Mouse (Mus musculus): Measurements from ENCODE around the gene Casp9. TPM values are rescaled to one million over a fixed set of nuclear protein-coding genes. Genes with fewer than 3 reads are reported as not detected.
A peak's percentile ranks its signal among the peaks of the same experiment; 100 is the strongest.

The Casp9 gene
- polyA plus RNA-seq, 1 experiment from 2014 or later: 21.1 TPM

GRCm38 (mm10) chr4:141818861-141819260 is 25.4 kb downstream of the Casp9 start:
- ATAC-seq (ENCODE audit: insufficient number of reproducible peaks, low FRiP score): no peak
- no peak overlapping the region for H3K4me3 ChIP-seq
- H3K27ac ChIP-seq (ENCODE audit: poor library complexity, severe bottlenecking): no peak overlapping the region
- no peaks in the 10 kb centered on the region for H3K9me3 ChIP-seq (replicated peaks)
- H3K4me1 ChIP-seq (replicated peaks): peaks cover 13% of the 10 kb centered on the region
- no peak overlapping the region for H3K4me2 ChIP-seq
- H3K9ac ChIP-seq: no peak overlapping the region
- no peaks in the 10 kb centered on the region for H3K27me3 ChIP-seq (replicated peaks)
- WGBS: 83% methylated on average over 13 of the region's 13 CpGs
- peaks cover 19% of the 10 kb centered on the region for H3K36me3 ChIP-seq

GRCm38 (mm10) chr4:141819316-141819715 is 25.9 kb downstream of the Casp9 start:
- no peaks in the 10 kb centered on the region for H3K27me3 ChIP-seq (replicated peaks)
- H3K4me1 ChIP-seq (replicated peaks): peaks cover 13% of the 10 kb centered on the region
- H3K4me3 ChIP-seq: no peak overlapping the region
- no peak overlapping the region for H3K27ac ChIP-seq (ENCODE audit: poor library complexity, severe bottlenecking)
- WGBS: 86% methylated on average over 7 of the region's 7 CpGs
- no peaks in the 10 kb centered on the region for H3K9me3 ChIP-seq (replicated peaks)
- peaks cover 14% of the 10 kb centered on the region for H3K36me3 ChIP-seq
- ATAC-seq (ENCODE audit: insufficient number of reproducible peaks, low FRiP score): no peak
- H3K4me2 ChIP-seq: no peak overlapping the region
- H3K9ac ChIP-seq: no peak overlapping the region

- H3K4me2 ChIP-seq: no peak overlapping the region
- H3K9ac ChIP-seq: no peak overlapping the region
- H3K27ac ChIP-seq (ENCODE audit: poor library complexity, severe bottlenecking): no peak overlapping the region
- ATAC-seq (ENCODE audit: insufficient number of reproducible peaks, low FRiP score): no peak
- no peaks in the 10 kb centered on the region for H3K36me3 ChIP-seq
- H3K9me3 ChIP-seq (replicated peaks): no peaks in the 10 kb centered on the region
- 41% methylated on average over 3 of the region's 3 CpGs for WGBS
- no peaks in the 10 kb centered on the region for H3K27me3 ChIP-seq (replicated peaks)
- H3K4me3 ChIP-seq: no peak overlapping the region
- H3K4me1 ChIP-seq (replicated peaks): peaks cover 13% of the 10 kb centered on the region
Observed at GRCm38 (mm10) chr4:141821178-141821577, 27.8 kb downstream of the Casp9 start.

- no peak overlapping the region for H3K27ac ChIP-seq (ENCODE audit: poor library complexity, severe bottlenecking)
- ATAC-seq (ENCODE audit: insufficient number of reproducible peaks, low FRiP score): no peak
- H3K36me3 ChIP-seq: no peaks in the 10 kb centered on the region
- no peaks in the 10 kb centered on the region for H3K27me3 ChIP-seq (replicated peaks)
- H3K9ac ChIP-seq: no peak overlapping the region
- H3K4me1 ChIP-seq (replicated peaks): peaks cover 13% of the 10 kb centered on the region
- H3K4me3 ChIP-seq: no peak overlapping the region
- H3K4me2 ChIP-seq: no peak overlapping the region
- no peaks in the 10 kb centered on the region for H3K9me3 ChIP-seq (replicated peaks)
- 68% methylated on average over 10 of the region's 10 CpGs for WGBS
Observed at GRCm38 (mm10) chr4:141822089-141822488, 28.7 kb downstream of the Casp9 start.

- H3K27me3 ChIP-seq (replicated peaks): no peaks in the 10 kb centered on the region
- H3K27ac ChIP-seq (ENCODE audit: poor library complexity, severe bottlenecking): no peak overlapping the region
- ATAC-seq (ENCODE audit: insufficient number of reproducible peaks, low FRiP score): peak; percentile 48; the same call in 1 of the 2 replicates
- H3K9ac ChIP-seq: no peak overlapping the region
- H3K4me3 ChIP-seq: no peak overlapping the region
- no peaks in the 10 kb centered on the region for H3K36me3 ChIP-seq
- 47% methylated on average over 3 of the region's 3 CpGs for WGBS
- H3K4me2 ChIP-seq: no peak overlapping the region
- no peaks in the 10 kb centered on the region for H3K9me3 ChIP-seq (replicated peaks)
- peaks cover 13% of the 10 kb centered on the region for H3K4me1 ChIP-seq (replicated peaks)
Observed at GRCm38 (mm10) chr4:141822979-141823378, 29.6 kb downstream of the Casp9 start.

GRCm38 (mm10) chr4:141826060-141826459 is 32.6 kb downstream of the Casp9 start, which contains the start of gene Cela2a:
Cela2a (minus strand) TSS chr4:141826160.
- Histone ChIP-seq H3K9me3 (replicated peaks) (no peaks in the 10 kb centered on the region), H3K36me3 (no peaks in the 10 kb centered on the region), H3K9ac (no peak within 1 kb of the TSS), H3K4me2 (no peak within 1 kb of the TSS), H3K27me3 (replicated peaks) (no peaks in the 10 kb centered on the region), H3K4me1 (replicated peaks) (peaks cover 16% of the 10 kb centered on the region), H3K27ac (ENCODE audit: poor library complexity, severe bottlenecking) (no peak within 1 kb of the TSS), H3K4me3 (no peak within 1 kb of the TSS)
- no peak for ATAC-seq (ENCODE audit: insufficient number of reproducible peaks, low FRiP score)
- WGBS: 63% methylated on average over 5 of the region's 5 CpGs

GRCm38 (mm10) chr4:141827401-141827800 is 34.0 kb downstream of the Casp9 start:
- Histone ChIP-seq H3K9me3 (replicated peaks) (no peaks in the 10 kb centered on the region), H3K4me1 (replicated peaks) (peaks cover 5% of the 10 kb centered on the region), H3K4me3 (no peak overlapping the region), H3K9ac (no peak overlapping the region), H3K36me3 (no peaks in the 10 kb centered on the region), H3K4me2 (no peak overlapping the region), H3K27me3 (replicated peaks) (no peaks in the 10 kb centered on the region), H3K27ac (ENCODE audit: poor library complexity, severe bottlenecking) (no peak overlapping the region)
- 93% methylated on average over 2 of the region's 2 CpGs for WGBS
- no peak for ATAC-seq (ENCODE audit: insufficient number of reproducible peaks, low FRiP score)

- no peak for ATAC-seq (ENCODE audit: insufficient number of reproducible peaks, low FRiP score)
Observed at GRCm38 (mm10) chr4:141828177-141828576, 34.8 kb downstream of the Casp9 start.

GRCm38 (mm10) chr4:141830381-141830780 is 37.0 kb downstream of the Casp9 start:
- 51% methylated on average over 11 of the region's 11 CpGs for WGBS
- ATAC-seq (ENCODE audit: insufficient number of reproducible peaks, low FRiP score): no peak
- Histone ChIP-seq H3K27me3 (replicated peaks) (no peaks in the 10 kb centered on the region), H3K36me3 (no peaks in the 10 kb centered on the region), H3K27ac (ENCODE audit: poor library complexity, severe bottlenecking) (no peak overlapping the region), H3K4me3 (no peak overlapping the region), H3K4me1 (replicated peaks) (peaks cover 9% of the 10 kb centered on the region), H3K9ac (no peak overlapping the region), H3K9me3 (replicated peaks) (no peaks in the 10 kb centered on the region), H3K4me2 (no peak overlapping the region)

More at GRCm38 (mm10) chr4:141828177-141828576, 34.8 kb downstream of the Casp9 start:
- Histone ChIP-seq H3K4me2 (no peak overlapping the region), H3K27me3 (replicated peaks) (no peaks in the 10 kb centered on the region), H3K9ac (no peak overlapping the region), H3K27ac (ENCODE audit: poor library complexity, severe bottlenecking) (no peak overlapping the region), H3K36me3 (no peaks in the 10 kb centered on the region), H3K4me3 (no peak overlapping the region), H3K9me3 (replicated peaks) (no peaks in the 10 kb centered on the region), H3K4me1 (replicated peaks) (peaks cover 5% of the 10 kb centered on the region)
- 59% methylated on average over 4 of the region's 4 CpGs for WGBS

- Histone ChIP-seq H3K4me1 (replicated peaks) (peaks cover 9% of the 10 kb centered on the region), H3K4me3 (no peak overlapping the region), H3K9ac (no peak overlapping the region), H3K27me3 (replicated peaks) (no peaks in the 10 kb centered on the region), H3K4me2 (no peak overlapping the region), H3K36me3 (no peaks in the 10 kb centered on the region), H3K9me3 (replicated peaks) (no peaks in the 10 kb centered on the region), H3K27ac (ENCODE audit: poor library complexity, severe bottlenecking) (no peak overlapping the region)
- no peak for ATAC-seq (ENCODE audit: insufficient number of reproducible peaks, low FRiP score)
- WGBS: 69% methylated on average over 7 of the region's 7 CpGs
Observed at GRCm38 (mm10) chr4:141831361-141831760, 37.9 kb downstream of the Casp9 start.

- WGBS: 22% methylated on average over 1 of the region's 1 CpGs
- H3K9me3 ChIP-seq (replicated peaks): no peaks in the 10 kb centered on the region
- H3K4me1 ChIP-seq (replicated peaks): 0 out of 2 replicates have a peak, but pooled peaks cover 3% of the 10 kb centered on the region
- H3K27ac ChIP-seq (ENCODE audit: poor library complexity, severe bottlenecking): no peak overlapping the region
- H3K9ac ChIP-seq: no peak overlapping the region
- H3K36me3 ChIP-seq: no peaks in the 10 kb centered on the region
- H3K27me3 ChIP-seq (replicated peaks): no peaks in the 10 kb centered on the region
- no peak overlapping the region for H3K4me3 ChIP-seq
- no peak overlapping the region for H3K4me2 ChIP-seq
- ATAC-seq (ENCODE audit: insufficient number of reproducible peaks, low FRiP score): no peak
Observed at GRCm38 (mm10) chr4:141833911-141834310, 40.5 kb downstream of the Casp9 start.

- no peak overlapping the region for H3K4me2 ChIP-seq
Observed at GRCm38 (mm10) chr4:141834536-141835095, 41.2 kb downstream of the Casp9 start.

More at GRCm38 (mm10) chr4:141834536-141835095, 41.2 kb downstream of the Casp9 start:
- Histone ChIP-seq H3K27ac (ENCODE audit: poor library complexity, severe bottlenecking) (no peak overlapping the region), H3K9me3 (replicated peaks) (no peaks in the 10 kb centered on the region), H3K27me3 (replicated peaks) (no peaks in the 10 kb centered on the region), H3K36me3 (no peaks in the 10 kb centered on the region), H3K4me3 (no peak overlapping the region), H3K4me1 (replicated peaks) (0 out of 2 replicates have a peak, but pooled peaks cover 3% of the 10 kb centered on the region), H3K9ac (no peak overlapping the region)
- WGBS: 44% methylated on average over 5 of the region's 5 CpGs
- ATAC-seq (ENCODE audit: insufficient number of reproducible peaks, low FRiP score): no peak
